Mouse (Mus musculus) heart, adult 10 weeks (tissue): Measurements from ENCODE around the gene Sf3b3. TPM values are rescaled to one million over a fixed set of nuclear protein-coding genes. Genes with fewer than 3 reads are reported as not detected.

ENCODE experiments used
- polyA plus RNA-seq: library from polyadenylated mRNA; stranded (reverse); fragments of 350-450 nt; fragmentation: Illumina TruSeq; extraction: RNeasy Lipid Tissue Mini Kit (QIAGEN cat#74804); gene quantifications from one replicate; pipeline ENCODE4 v1.2.3, GENCODE M21; 2014; ENCODE audit warnings: low read depth, low replicate concordance

Sf3b3 gene
- 30.5 TPM for polyA plus RNA-seq

DNA sequence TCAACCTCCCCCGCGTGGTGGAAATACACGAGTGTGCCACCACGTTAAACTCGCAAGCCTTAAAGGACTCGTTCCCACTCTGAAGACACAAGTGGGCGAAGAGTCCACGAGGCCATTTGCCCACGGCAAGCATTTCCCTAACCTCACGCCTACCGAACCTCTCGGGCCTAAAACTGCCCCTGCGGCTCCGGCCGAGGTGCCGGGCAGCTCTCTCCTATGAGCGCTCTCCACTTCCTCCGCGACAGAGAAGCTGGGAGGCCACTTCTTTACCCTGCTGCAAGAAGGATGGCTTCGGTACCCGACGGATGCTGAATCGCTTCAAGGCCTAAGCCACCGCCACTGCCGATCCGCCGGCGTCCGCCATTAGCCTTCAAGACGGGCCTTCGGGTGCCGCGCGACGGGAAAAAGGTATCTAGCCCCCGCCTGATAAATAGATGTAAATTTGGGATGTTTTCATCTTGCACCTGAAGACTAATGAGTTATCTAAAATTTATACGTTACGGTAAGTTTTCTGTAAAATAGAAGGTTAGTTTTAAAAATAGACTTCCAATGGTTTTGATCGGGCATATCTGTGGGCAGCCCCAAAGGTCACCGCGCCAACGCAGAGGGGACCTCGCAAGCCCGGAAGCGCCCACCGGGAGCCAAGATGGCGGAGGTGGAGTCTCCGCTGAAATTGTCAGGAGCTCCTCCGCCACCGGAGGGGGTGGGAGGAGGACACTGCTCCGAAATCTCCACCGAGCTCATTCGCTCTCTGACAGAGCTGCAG is at the start of gene Sf3b3, which contains the start of gene Cog4:
Gene Sf3b3, minus strand, starts transcription at position 383 of the 766 bp plus-strand sequence.
Gene Cog4, plus strand, starts transcription at position 196 of the 766 bp plus-strand sequence.

DNA sequence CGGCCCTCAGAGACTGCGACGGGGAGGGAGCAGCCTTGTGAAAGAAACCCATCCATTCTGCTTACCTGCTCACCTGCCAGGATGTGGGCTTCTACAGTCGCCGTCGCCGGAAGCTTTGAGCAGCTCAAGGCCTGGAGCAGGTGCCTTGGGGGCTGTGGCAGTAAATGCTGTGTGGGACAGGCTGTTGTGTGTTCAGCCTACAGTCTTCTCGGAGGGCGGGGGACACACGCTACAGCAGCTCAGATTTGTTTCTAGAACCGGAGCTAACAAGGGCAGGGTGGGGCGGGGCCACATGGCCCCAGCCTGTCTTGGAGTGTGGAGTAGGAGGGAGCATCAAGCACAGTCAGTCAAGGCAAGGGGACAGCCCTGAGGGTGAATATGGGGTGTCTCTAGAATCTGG is 40.9 kb downstream of the Sf3b3 start, which contains the start of gene Il34:
Gene Il34, minus strand, starts transcription at position 256 of the 400 bp plus-strand sequence.

Other genes with a start within 250 kb of the Sf3b3 start
- gene Vac14, start 228.2 kb downstream of the Sf3b3 start, polyA plus RNA-seq, result 15.3 TPM
- 22.5 TPM for gene Mtss1l, start 125.3 kb downstream of the Sf3b3 start, polyA plus RNA-seq
- 4.9 TPM for gene Il34, start 40.9 kb downstream of the Sf3b3 start, polyA plus RNA-seq
- 54.9 TPM for gene Cog4, start 187 bp downstream of the Sf3b3 start, polyA plus RNA-seq
- gene Fuk, start 55.7 kb upstream of the Sf3b3 start, polyA plus RNA-seq, result 4.2 TPM
- 14.7 TPM for gene St3gal2, start 73.1 kb upstream of the Sf3b3 start, polyA plus RNA-seq
- gene Ddx19a, start 151.0 kb upstream of the Sf3b3 start, polyA plus RNA-seq, result 27.1 TPM
- 7.5 TPM for gene Ddx19b, start 185.0 kb upstream of the Sf3b3 start, polyA plus RNA-seq
- gene Aars, start 186.4 kb upstream of the Sf3b3 start, polyA plus RNA-seq, result 27.4 TPM
- not detected for gene Exosc6, start 209.6 kb upstream of the Sf3b3 start, polyA plus RNA-seq
- 2.8 TPM for gene Clec18a, start 245.6 kb upstream of the Sf3b3 start, polyA plus RNA-seq
- 52.7 TPM for gene Pdpr, start 247.8 kb upstream of the Sf3b3 start, polyA plus RNA-seq